Mouse (Mus musculus): Measurements from ENCODE around the gene Trhde. TPM values are rescaled to one million over a fixed set of nuclear protein-coding genes. Genes with fewer than 3 reads are reported as not detected.

The Trhde gene
- polyA plus RNA-seq, 1 experiment from 2014 or later: 4.1 TPM

- H3K4me3 ChIP-seq: no peak overlapping the region
- ATAC-seq (ENCODE audit: low FRiP score): no peak
These were observed 5.2 kb downstream of the Trhde start for GRCm38 (mm10) chr10:114796872-114797271.

GRCm38 (mm10) chr10:114794214-114794613 lies 7.9 kb downstream of the Trhde start:
- no peak overlapping the region for H3K9ac ChIP-seq
- no peak for ATAC-seq (ENCODE audit: low FRiP score)
- no peak overlapping the region for H3K27ac ChIP-seq
- no peaks in the 10 kb centered on the region for H3K9me3 ChIP-seq (replicated peaks)
- H3K4me1 ChIP-seq: no peaks in the 10 kb centered on the region
- WGBS: 38% methylated on average over 6 of the region's 6 CpGs
- no peak overlapping the region for H3K4me2 ChIP-seq (replicated peaks)
- H3K27me3 ChIP-seq: peaks cover 3% of the 10 kb centered on the region; the same call in 1 of the 2 replicates
- H3K36me3 ChIP-seq: no peaks in the 10 kb centered on the region
- no peak overlapping the region for H3K4me3 ChIP-seq

More at GRCm38 (mm10) chr10:114796872-114797271, 5.2 kb downstream of the Trhde start:
- peaks cover 23% of the 10 kb centered on the region for H3K27me3 ChIP-seq
- H3K9ac ChIP-seq: no peak overlapping the region
- peaks cover 9% of the 10 kb centered on the region for H3K4me1 ChIP-seq
- 88% methylated on average over 5 of the region's 5 CpGs for WGBS
- H3K36me3 ChIP-seq: no peaks in the 10 kb centered on the region
- H3K4me2 ChIP-seq (replicated peaks): no peak overlapping the region
- no peaks in the 10 kb centered on the region for H3K9me3 ChIP-seq (replicated peaks)
- H3K27ac ChIP-seq: no peak overlapping the region

- no peak overlapping the region for H3K4me2 ChIP-seq (replicated peaks)
- H3K4me1 ChIP-seq: no peaks in the 10 kb centered on the region
- H3K27me3 ChIP-seq: no peaks in the 10 kb centered on the region
- H3K36me3 ChIP-seq: no peaks in the 10 kb centered on the region
- H3K9me3 ChIP-seq (replicated peaks): no peaks in the 10 kb centered on the region
- H3K4me3 ChIP-seq: no peak overlapping the region
- no peak overlapping the region for H3K9ac ChIP-seq
- WGBS: 84% methylated on average over 4 of the region's 4 CpGs
- no peak for ATAC-seq (ENCODE audit: low FRiP score)
- no peak overlapping the region for H3K27ac ChIP-seq
These were observed 36.2 kb downstream of the Trhde start for GRCm38 (mm10) chr10:114765914-114766313.

GRCm38 (mm10) chr10:114762125-114762524 lies 40.0 kb downstream of the Trhde start:
- no peaks in the 10 kb centered on the region for H3K36me3 ChIP-seq
- no peak overlapping the region for H3K9ac ChIP-seq
- no peak overlapping the region for H3K27ac ChIP-seq
- H3K4me2 ChIP-seq (replicated peaks): no peak overlapping the region
- H3K9me3 ChIP-seq (replicated peaks): no peaks in the 10 kb centered on the region
- no peak overlapping the region for H3K4me3 ChIP-seq
- ATAC-seq (ENCODE audit: low FRiP score): no peak
- no peaks in the 10 kb centered on the region for H3K27me3 ChIP-seq
- H3K4me1 ChIP-seq: no peaks in the 10 kb centered on the region
- whole genome bisulfite sequencing: 80% methylated on average over 7 of the region's 7 CpGs

GRCm38 (mm10) chr10:114759240-114759639 lies 42.9 kb downstream of the Trhde start:
- Histone ChIP-seq H3K4me2 (replicated peaks) (no peak overlapping the region), H3K27me3 (no peaks in the 10 kb centered on the region), H3K4me3 (no peak overlapping the region), H3K9me3 (replicated peaks) (no peaks in the 10 kb centered on the region), H3K27ac (no peak overlapping the region), H3K4me1 (no peaks in the 10 kb centered on the region), H3K9ac (no peak overlapping the region), H3K36me3 (no peaks in the 10 kb centered on the region)
- no peak for ATAC-seq (ENCODE audit: low FRiP score)
- 59% methylated on average over 3 of the region's 3 CpGs for WGBS

GRCm38 (mm10) chr10:114758614-114759013 lies 43.5 kb downstream of the Trhde start:
- H3K27ac ChIP-seq: no peak overlapping the region
- 93% methylated on average over 9 of the region's 9 CpGs for WGBS
- H3K4me2 ChIP-seq (replicated peaks): no peak overlapping the region
- no peaks in the 10 kb centered on the region for H3K4me1 ChIP-seq
- H3K9me3 ChIP-seq (replicated peaks): no peaks in the 10 kb centered on the region
- H3K36me3 ChIP-seq: no peaks in the 10 kb centered on the region
- no peak overlapping the region for H3K4me3 ChIP-seq
- no peaks in the 10 kb centered on the region for H3K27me3 ChIP-seq
- H3K9ac ChIP-seq: no peak overlapping the region
- no peak for ATAC-seq (ENCODE audit: low FRiP score)

GRCm38 (mm10) chr10:114742755-114743705 lies 59.1 kb downstream of the Trhde start:
- H3K36me3 ChIP-seq: no peaks in the 10 kb centered on the region
- H3K9me3 ChIP-seq (replicated peaks): no peaks in the 10 kb centered on the region
- no peak overlapping the region for H3K4me3 ChIP-seq
- H3K27ac ChIP-seq: no peak overlapping the region
- H3K4me1 ChIP-seq: no peaks in the 10 kb centered on the region
- no peaks in the 10 kb centered on the region for H3K27me3 ChIP-seq
- WGBS: 71% methylated on average over 15 of the region's 15 CpGs
- no peak for ATAC-seq (ENCODE audit: low FRiP score)
- no peak overlapping the region for H3K9ac ChIP-seq
- H3K4me2 ChIP-seq (replicated peaks): no peak overlapping the region

GRCm38 (mm10) chr10:114739916-114740315 lies 62.2 kb downstream of the Trhde start:
- H3K36me3 ChIP-seq: no peaks in the 10 kb centered on the region
- no peaks in the 10 kb centered on the region for H3K9me3 ChIP-seq (replicated peaks)
- no peaks in the 10 kb centered on the region for H3K4me1 ChIP-seq
- no peak overlapping the region for H3K27ac ChIP-seq
- H3K27me3 ChIP-seq: no peaks in the 10 kb centered on the region
- H3K4me3 ChIP-seq: no peak overlapping the region
- ATAC-seq (ENCODE audit: low FRiP score): no peak
- no peak overlapping the region for H3K9ac ChIP-seq
- WGBS: 92% methylated on average over 5 of the region's 5 CpGs
- no peak overlapping the region for H3K4me2 ChIP-seq (replicated peaks)

GRCm38 (mm10) chr10:114737581-114737980 lies 64.5 kb downstream of the Trhde start:
- no peak overlapping the region for H3K4me2 ChIP-seq (replicated peaks)
- no peak overlapping the region for H3K9ac ChIP-seq
- H3K4me3 ChIP-seq: no peak overlapping the region
- no peaks in the 10 kb centered on the region for H3K36me3 ChIP-seq
- no peaks in the 10 kb centered on the region for H3K4me1 ChIP-seq
- ATAC-seq (ENCODE audit: low FRiP score): no peak
- no peaks in the 10 kb centered on the region for H3K27me3 ChIP-seq
- no peaks in the 10 kb centered on the region for H3K9me3 ChIP-seq (replicated peaks)
- WGBS: 92% methylated on average over 2 of the region's 2 CpGs
- no peak overlapping the region for H3K27ac ChIP-seq

GRCm38 (mm10) chr10:114736377-114736776 lies 65.7 kb downstream of the Trhde start:
- Histone ChIP-seq H3K36me3 (no peaks in the 10 kb centered on the region), H3K4me3 (no peak overlapping the region), H3K9ac (no peak overlapping the region), H3K4me1 (no peaks in the 10 kb centered on the region), H3K9me3 (replicated peaks) (no peaks in the 10 kb centered on the region), H3K4me2 (replicated peaks) (no peak overlapping the region), H3K27ac (no peak overlapping the region), H3K27me3 (no peaks in the 10 kb centered on the region)
- 91% methylated on average over 3 of the region's 3 CpGs for WGBS
- ATAC-seq (ENCODE audit: low FRiP score): no peak

- H3K4me1 ChIP-seq: no peaks in the 10 kb centered on the region
- 77% methylated on average over 5 of the region's 5 CpGs for WGBS
- H3K9ac ChIP-seq: no peak overlapping the region
- ATAC-seq (ENCODE audit: low FRiP score): no peak
- no peaks in the 10 kb centered on the region for H3K36me3 ChIP-seq
- H3K9me3 ChIP-seq (replicated peaks): no peaks in the 10 kb centered on the region
- no peaks in the 10 kb centered on the region for H3K27me3 ChIP-seq
- no peak overlapping the region for H3K4me3 ChIP-seq
- H3K27ac ChIP-seq: no peak overlapping the region
- no peak overlapping the region for H3K4me2 ChIP-seq (replicated peaks)
These were observed 66.4 kb downstream of the Trhde start for GRCm38 (mm10) chr10:114735678-114736077.

GRCm38 (mm10) chr10:114735111-114735510 lies 67.0 kb downstream of the Trhde start:
- Histone ChIP-seq H3K4me1 (no peaks in the 10 kb centered on the region), H3K4me2 (replicated peaks) (no peak overlapping the region), H3K36me3 (no peaks in the 10 kb centered on the region), H3K4me3 (no peak overlapping the region), H3K9me3 (replicated peaks) (no peaks in the 10 kb centered on the region), H3K27ac (no peak overlapping the region), H3K9ac (no peak overlapping the region), H3K27me3 (no peaks in the 10 kb centered on the region)
- 97% methylated on average over 2 of the region's 2 CpGs for WGBS
- ATAC-seq (ENCODE audit: low FRiP score): no peak

- Histone ChIP-seq H3K4me1 (no peaks in the 10 kb centered on the region), H3K9ac (no peak overlapping the region), H3K27me3 (no peaks in the 10 kb centered on the region), H3K27ac (no peak overlapping the region), H3K4me2 (replicated peaks) (no peak overlapping the region), H3K36me3 (no peaks in the 10 kb centered on the region), H3K4me3 (no peak overlapping the region), H3K9me3 (replicated peaks) (no peaks in the 10 kb centered on the region)
- no peak for ATAC-seq (ENCODE audit: low FRiP score)
- WGBS: 80% methylated on average over 2 of the region's 2 CpGs
These were observed 76.5 kb downstream of the Trhde start for GRCm38 (mm10) chr10:114725591-114725990.
